Mouse (Mus musculus) brain, embryonic 18.5 days (tissue): ENCODE results near the gene Bend4.

ENCODE experiments used
- DNase-seq: peaks from one replicate; pipeline ENCODE4 v3.0.0-alpha.2; 2012; ENCODE audit warnings: low read depth, low spot score

Bend4 gene

GRCm38 (mm10) chr5:67419407-67419806, 8.7 kb downstream of the Bend4 start:
- DNase-seq = no peak

- DNase-seq = no peak
Measured at GRCm38 (mm10) chr5:67411475-67411874, 16.6 kb downstream of the Bend4 start.

GRCm38 (mm10) chr5:67410426-67410825, 17.7 kb downstream of the Bend4 start:
- DNase-seq = no peak

- no peak for DNase-seq
Measured at GRCm38 (mm10) chr5:67408391-67408790, 19.7 kb downstream of the Bend4 start.

GRCm38 (mm10) chr5:67404919-67405318, 23.2 kb downstream of the Bend4 start:
- no peak for DNase-seq

- DNase-seq = no peak
Measured at GRCm38 (mm10) chr5:67404380-67404779, 23.7 kb downstream of the Bend4 start.

- no peak for DNase-seq
Measured at GRCm38 (mm10) chr5:67401612-67402011, 26.5 kb downstream of the Bend4 start.

- no peak for DNase-seq
Measured at GRCm38 (mm10) chr5:67400608-67401480, 27.3 kb downstream of the Bend4 start.

- DNase-seq = no peak
Measured at GRCm38 (mm10) chr5:67399876-67400607, 28.1 kb downstream of the Bend4 start.

- DNase-seq = no peak
Measured at GRCm38 (mm10) chr5:67397186-67397585, 30.9 kb downstream of the Bend4 start.

GRCm38 (mm10) chr5:67395211-67395851, 32.8 kb downstream of the Bend4 start:
- DNase-seq = no peak

GRCm38 (mm10) chr5:67393951-67394350, 34.2 kb downstream of the Bend4 start:
- no peak for DNase-seq

- DNase-seq = no peak
Measured at GRCm38 (mm10) chr5:67382556-67382955, 45.6 kb downstream of the Bend4 start.

- DNase-seq = no peak
Measured at GRCm38 (mm10) chr5:67381690-67382089, 46.4 kb downstream of the Bend4 start.

- no peak for DNase-seq
Measured at GRCm38 (mm10) chr5:67377044-67377621, 51.0 kb downstream of the Bend4 start.

GRCm38 (mm10) chr5:67362931-67363330, 65.2 kb downstream of the Bend4 start:
- no peak for DNase-seq

- no peak for DNase-seq
Measured at GRCm38 (mm10) chr5:67362316-67362715, 65.8 kb downstream of the Bend4 start.

- DNase-seq = no peak
Measured at GRCm38 (mm10) chr5:67348949-67349348, 79.2 kb downstream of the Bend4 start.

- no peak for DNase-seq
Measured at GRCm38 (mm10) chr5:67347060-67347459, 81.0 kb downstream of the Bend4 start.
